Mouse (Mus musculus): Measurements from ENCODE around the gene Gm10340. TPM values are rescaled to one million over a fixed set of nuclear protein-coding genes. Genes with fewer than 3 reads are reported as not detected.
"Not testable (repeated sequence)": the region's sequence is repeated elsewhere in the genome, so short reads cannot be mapped to it uniquely, and the experiment has no call there.

The Gm10340 gene
- total RNA-seq (2014; rRNA removed) (not detected in 2 replicates), polyA plus RNA-seq (2015; fragmentation: Nextera tagmentation; extraction: Ambion mirVana) (not detected in 2 replicates)

DNA sequence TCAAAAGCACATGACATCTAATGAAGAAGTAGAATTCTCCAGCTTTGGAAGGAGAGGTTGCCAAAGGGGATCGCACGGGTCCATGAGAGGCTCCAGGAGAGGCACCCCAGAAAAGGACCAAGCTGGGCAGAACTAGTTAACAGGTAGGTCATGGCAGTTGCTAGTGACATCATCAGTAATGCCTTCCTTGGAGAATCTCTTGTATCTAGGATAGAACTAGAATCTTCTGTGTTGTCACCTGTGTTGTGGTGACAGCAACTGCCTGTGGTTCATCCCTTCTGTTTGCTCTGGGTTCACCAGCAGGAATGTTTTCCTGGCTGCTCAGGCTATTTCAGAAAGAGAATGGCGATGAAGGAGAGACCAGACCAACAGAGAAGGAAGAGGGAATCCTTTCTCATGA lies at the start of gene Gm10340:
Gene Gm10340, plus strand, starts transcription at position 301 of the 400 bp plus-strand sequence.
- ATAC-seq; H3K9ac ChIP-seq (replicated peaks; ENCODE audit: low read length); H3K4me2 ChIP-seq (ENCODE audit: low read depth, low read length): not testable (repeated sequence)

DNA sequence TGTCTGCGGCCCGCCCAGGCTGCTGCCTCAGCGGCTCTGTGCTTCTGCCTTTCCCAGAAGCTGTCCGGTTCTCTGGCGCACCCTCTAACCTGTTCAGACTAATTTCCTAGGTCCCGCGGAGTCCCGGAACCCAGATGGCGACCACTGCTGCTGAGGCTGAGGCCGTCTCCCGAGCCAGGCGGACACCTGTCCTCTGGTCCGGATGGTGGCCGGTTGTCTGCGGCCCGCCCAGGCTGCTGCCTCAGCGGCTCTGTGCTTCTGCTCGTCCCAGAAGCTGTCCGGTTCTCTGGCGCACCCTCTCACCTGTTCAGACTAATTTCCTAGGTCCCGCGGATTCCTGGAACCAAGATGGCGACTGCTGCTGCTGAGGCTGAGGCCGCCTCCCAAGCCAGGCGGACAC lies 17.7 kb upstream of the Gm10340 start:
- H3K4me1 ChIP-seq (ENCODE audit: insufficient read depth, low read length); H3K27ac ChIP-seq; H3K4me3 ChIP-seq (ENCODE audit: low read length); DNase-seq (ENCODE audit: low spot score); H3K36me3 ChIP-seq (ENCODE audit: insufficient read depth, low read length); H3K9me3 ChIP-seq (ENCODE audit: low read length); H3K4me2 ChIP-seq (ENCODE audit: low read depth, low read length); ATAC-seq; H3K9ac ChIP-seq (replicated peaks; ENCODE audit: low read length); H3K27me3 ChIP-seq (ENCODE audit: insufficient read depth, low read length): not testable (repeated sequence)
- WGBS = 87% methylated on average over 13 of the region's 25 CpGs

More for the DNA sequence above, at the start of gene Gm10340:
- not testable (repeated sequence) for H3K36me3 ChIP-seq (ENCODE audit: insufficient read depth, low read length); H3K4me1 ChIP-seq (ENCODE audit: insufficient read depth, low read length); H3K27ac ChIP-seq; H3K27me3 ChIP-seq (ENCODE audit: insufficient read depth, low read length); H3K4me3 ChIP-seq (ENCODE audit: low read length); H3K9me3 ChIP-seq (ENCODE audit: low read length); DNase-seq (ENCODE audit: low spot score)
- WGBS = 87% methylated on average over 2 of the region's 3 CpGs

DNA sequence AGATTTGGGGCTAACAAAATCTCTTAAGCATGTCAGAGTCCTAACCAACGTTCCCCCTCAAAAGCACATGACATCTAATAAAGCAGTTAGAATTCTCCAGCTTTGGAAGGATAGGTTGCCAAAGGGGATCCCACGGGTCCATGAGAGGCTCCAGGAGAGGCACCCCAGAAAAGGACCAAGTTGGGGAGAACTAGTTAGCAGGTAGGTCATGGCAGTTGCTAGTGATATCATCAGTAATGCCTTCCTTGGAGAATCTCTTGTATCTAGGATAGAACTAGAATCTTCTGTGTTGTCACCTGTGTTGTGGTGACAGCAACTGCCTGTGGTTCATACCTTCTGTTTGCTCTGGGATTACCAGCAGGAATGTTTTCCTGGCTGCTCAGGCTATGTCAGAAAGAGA lies 54.2 kb downstream of the Gm10340 start, which contains the start of gene Gm5795:
Gene Gm5795, plus strand, starts transcription at position 301 of the 400 bp plus-strand sequence.
- no CpG with 5 or more reads among the region's 2 CpGs for WGBS
- not testable (repeated sequence) for H3K36me3 ChIP-seq (ENCODE audit: insufficient read depth, low read length); H3K9me3 ChIP-seq (ENCODE audit: low read length); H3K4me2 ChIP-seq (ENCODE audit: low read depth, low read length); H3K27ac ChIP-seq; H3K27me3 ChIP-seq (ENCODE audit: insufficient read depth, low read length); ATAC-seq; H3K9ac ChIP-seq (replicated peaks; ENCODE audit: low read length); DNase-seq (ENCODE audit: low spot score); H3K4me3 ChIP-seq (ENCODE audit: low read length); H3K4me1 ChIP-seq (ENCODE audit: insufficient read depth, low read length)

Other genes with a start within 250 kb of the Gm10340 start
- not detected in 2 replicates for gene Gm2888, start 104.0 kb upstream of the Gm10340 start, total RNA-seq (2014; rRNA removed)
- gene Gm2888, start 104.0 kb upstream of the Gm10340 start, polyA plus RNA-seq (2015; fragmentation: Nextera tagmentation; extraction: Ambion mirVana) = not detected in 2 replicates
- 4.7 and 8.0 TPM in 2 replicates for gene Gm2897, start 84.7 kb upstream of the Gm10340 start, total RNA-seq (2014; rRNA removed)
- 10.9 and 11.8 TPM in 2 replicates for gene Gm2897, start 84.7 kb upstream of the Gm10340 start, polyA plus RNA-seq (2015; fragmentation: Nextera tagmentation; extraction: Ambion mirVana)
- 1.6 TPM in 1 of 2 replicates, not detected in the other for gene Gm5795, start 54.3 kb downstream of the Gm10340 start, total RNA-seq (2014; rRNA removed)
- 0.19 and 0.20 TPM in 2 replicates for gene Gm5795, start 54.3 kb downstream of the Gm10340 start, polyA plus RNA-seq (2015; fragmentation: Nextera tagmentation; extraction: Ambion mirVana)
- gene D830030K20Rik, start 74.5 kb downstream of the Gm10340 start, total RNA-seq (2014; rRNA removed) = 10.3 and 13.3 TPM in 2 replicates
- gene D830030K20Rik, start 74.5 kb downstream of the Gm10340 start, polyA plus RNA-seq (2015; fragmentation: Nextera tagmentation; extraction: Ambion mirVana) = 29.5 and 31.8 TPM in 2 replicates
- gene Gm2956, start 198.6 kb downstream of the Gm10340 start, total RNA-seq (2014; rRNA removed) = 1.2 TPM in 1 of 2 replicates, not detected in the other
- gene Gm2956, start 198.6 kb downstream of the Gm10340 start, polyA plus RNA-seq (2015; fragmentation: Nextera tagmentation; extraction: Ambion mirVana) = 0.16 TPM in 1 of 2 replicates, not detected in the other